Mouse (Mus musculus) midbrain, embryonic 12.5 days (tissue): ENCODE measurements at regions not wholly inside any gene's neighbourhood (a gene's known extent, or its start where the extent isn't known, plus 50 kb on each side); places are given as distances from the start of the nearest gene placed in this dataset.

ENCODE experiments used
- ATAC-seq: fragments of 200-750 bp; cut with Nextera tagmentation; 2 replicates; pipeline ENCODE4 v1.8.0; 2017; ENCODE audit warnings: low read depth, moderate TSS enrichment, moderate library complexity; ENCODE audit not compliant: low FRiP score
- H3K27ac ChIP-seq: fragments of 300-500 bp; sonication (generic); replicated peaks from 2 replicates; pipeline ENCODE4 v1.5.1; 2016; ENCODE audit warnings: mild to moderate bottlenecking
- H3K27me3 ChIP-seq: fragments of 300-500 bp; sonication (generic); 2 replicates; pipeline ENCODE4 v1.6.1; 2016; ENCODE audit warnings: mild to moderate bottlenecking
- H3K36me3 ChIP-seq: fragments of 300-500 bp; sonication (generic); 2 replicates; pipeline ENCODE4 v1.6.1; 2016
- H3K4me1 ChIP-seq: fragments of 300-500 bp; sonication (generic); 2 replicates; pipeline ENCODE4 v1.6.1; 2016
- H3K4me2 ChIP-seq: fragments of 300-500 bp; sonication (generic); replicated peaks from 2 replicates; pipeline ENCODE4 v1.6.1; 2016; ENCODE audit warnings: mild to moderate bottlenecking, moderate library complexity
- H3K4me3 ChIP-seq: fragments of 300-500 bp; sonication (generic); 2 replicates; pipeline ENCODE4 v1.5.1; 2016; ENCODE audit warnings: mild to moderate bottlenecking
- H3K9ac ChIP-seq: fragments of 300-500 bp; sonication (generic); replicated peaks from 2 replicates; pipeline ENCODE4 v1.6.1; 2016; ENCODE audit warnings: mild to moderate bottlenecking, moderate library complexity
- H3K9me3 ChIP-seq: fragments of 300-500 bp; sonication (generic); 2 replicates; pipeline ENCODE4 v1.6.1; 2016; ENCODE audit warnings: mild to moderate bottlenecking
- WGBS: fragments of 180-500 bp; shearing (Covaris S2); methylation state at CpG from one replicate; pipeline ENCODE4 v1.1.7; 2016; 5-methylcytosine and 5-hydroxymethylcytosine counted together

- Histone ChIP-seq H3K9ac (no peak overlapping the region), H3K27me3 (no peaks in the 10 kb centered on the region), H3K4me1 (no peaks in the 10 kb centered on the region), H3K9me3 (no peaks in the 10 kb centered on the region), H3K36me3 (no peaks in the 10 kb centered on the region), H3K27ac (no peak overlapping the region), H3K4me3 (no peak overlapping the region), H3K4me2 (no peak overlapping the region)
- peak; percentile 83 for ATAC-seq
- 55% methylated on average over 8 of the region's 8 CpGs for WGBS
These were observed 394.8 kb downstream of the Lrriq3 start for GRCm38 (mm10) chr3:155487877-155488537.

- Histone ChIP-seq H3K27ac (no peak overlapping the region), H3K4me2 (no peak overlapping the region), H3K36me3 (no peaks in the 10 kb centered on the region), H3K9ac (no peak overlapping the region), H3K9me3 (no peaks in the 10 kb centered on the region), H3K4me1 (no peaks in the 10 kb centered on the region), H3K27me3 (no peaks in the 10 kb centered on the region), H3K4me3 (no peak overlapping the region)
- no peak for ATAC-seq
- WGBS, result 73% methylated on average over 1 of the region's 1 CpGs
These were observed 397.4 kb downstream of the Lrriq3 start for GRCm38 (mm10) chr3:155490670-155491069.

- no peak for ATAC-seq
- Histone ChIP-seq H3K9ac (no peak overlapping the region), H3K27ac (no peak overlapping the region), H3K27me3 (no peaks in the 10 kb centered on the region), H3K36me3 (no peaks in the 10 kb centered on the region), H3K4me3 (no peak overlapping the region), H3K4me2 (no peak overlapping the region), H3K4me1 (no peaks in the 10 kb centered on the region), H3K9me3 (no peaks in the 10 kb centered on the region)
- 100% methylated on average over 1 of the region's 1 CpGs for WGBS
These were observed 417.1 kb downstream of the Lrriq3 start for GRCm38 (mm10) chr3:155510161-155510857.

GRCm38 (mm10) chr3:155513885-155514284 lies 420.7 kb downstream of the Lrriq3 start:
- Histone ChIP-seq H3K36me3 (no peaks in the 10 kb centered on the region), H3K9me3 (no peaks in the 10 kb centered on the region), H3K4me3 (no peak overlapping the region), H3K4me1 (no peaks in the 10 kb centered on the region), H3K27ac (no peak overlapping the region), H3K9ac (no peak overlapping the region), H3K27me3 (no peaks in the 10 kb centered on the region), H3K4me2 (no peak overlapping the region)
- peak; percentile 60; the same call in 1 of the 2 replicates for ATAC-seq
- 83% methylated on average over 2 of the region's 2 CpGs for WGBS

- H3K4me3 ChIP-seq, result no peak overlapping the region
- H3K27ac ChIP-seq, result no peak overlapping the region
- no peak overlapping the region for H3K4me2 ChIP-seq
- WGBS, result 81% methylated on average over 3 of the region's 3 CpGs
- ATAC-seq, result no peak
- H3K9ac ChIP-seq, result no peak overlapping the region
- no peaks in the 10 kb centered on the region for H3K9me3 ChIP-seq
- H3K27me3 ChIP-seq, result no peaks in the 10 kb centered on the region
- no peaks in the 10 kb centered on the region for H3K36me3 ChIP-seq
- H3K4me1 ChIP-seq, result no peaks in the 10 kb centered on the region
These were observed 436.1 kb downstream of the Lrriq3 start for GRCm38 (mm10) chr3:155529312-155529711.

GRCm38 (mm10) chr3:155530811-155531210 lies 437.6 kb downstream of the Lrriq3 start:
- Histone ChIP-seq H3K4me2 (no peak overlapping the region), H3K27ac (no peak overlapping the region), H3K4me3 (no peak overlapping the region), H3K27me3 (no peaks in the 10 kb centered on the region), H3K4me1 (no peaks in the 10 kb centered on the region), H3K9me3 (no peaks in the 10 kb centered on the region), H3K9ac (no peak overlapping the region), H3K36me3 (no peaks in the 10 kb centered on the region)
- ATAC-seq, result no peak

- H3K4me3 ChIP-seq, result no peak overlapping the region
- no peaks in the 10 kb centered on the region for H3K9me3 ChIP-seq
- WGBS, result 75% methylated on average over 4 of the region's 4 CpGs
- H3K27me3 ChIP-seq, result no peaks in the 10 kb centered on the region
- H3K27ac ChIP-seq, result no peak overlapping the region
- ATAC-seq, result no peak
- no peak overlapping the region for H3K4me2 ChIP-seq
- no peaks in the 10 kb centered on the region for H3K36me3 ChIP-seq
- no peak overlapping the region for H3K9ac ChIP-seq
- no peaks in the 10 kb centered on the region for H3K4me1 ChIP-seq
These were observed 438.8 kb downstream of the Lrriq3 start for GRCm38 (mm10) chr3:155532075-155532474.

- H3K4me3 ChIP-seq, result no peak overlapping the region
- H3K27ac ChIP-seq, result no peak overlapping the region
- no peaks in the 10 kb centered on the region for H3K9me3 ChIP-seq
- H3K4me2 ChIP-seq, result no peak overlapping the region
- no peak overlapping the region for H3K9ac ChIP-seq
- H3K4me1 ChIP-seq, result no peaks in the 10 kb centered on the region
- no peaks in the 10 kb centered on the region for H3K36me3 ChIP-seq
- WGBS, result 84% methylated on average over 6 of the region's 6 CpGs
- no peaks in the 10 kb centered on the region for H3K27me3 ChIP-seq
- no peak for ATAC-seq
These were observed 455.0 kb downstream of the Lrriq3 start for GRCm38 (mm10) chr3:155548204-155548603.

GRCm38 (mm10) chr3:155577111-155577510 lies 483.9 kb downstream of the Lrriq3 start:
- Histone ChIP-seq H3K9ac (no peak overlapping the region), H3K4me2 (no peak overlapping the region), H3K27me3 (no peaks in the 10 kb centered on the region), H3K4me3 (no peak overlapping the region), H3K9me3 (no peaks in the 10 kb centered on the region), H3K27ac (no peak overlapping the region), H3K36me3 (no peaks in the 10 kb centered on the region), H3K4me1 (peaks cover 7% of the 10 kb centered on the region)
- WGBS, result 28% methylated on average over 2 of the region's 2 CpGs
- peak; percentile 80 for ATAC-seq

GRCm38 (mm10) chr3:155604001-155604400 lies 510.8 kb downstream of the Lrriq3 start:
- WGBS, result 71% methylated on average over 1 of the region's 1 CpGs

More at GRCm38 (mm10) chr3:155604001-155604400, 510.8 kb downstream of the Lrriq3 start:
- no peak overlapping the region for H3K9ac ChIP-seq
- ATAC-seq, result no peak
- H3K4me2 ChIP-seq, result no peak overlapping the region
- no peaks in the 10 kb centered on the region for H3K4me1 ChIP-seq
- no peaks in the 10 kb centered on the region for H3K9me3 ChIP-seq
- H3K4me3 ChIP-seq, result no peak overlapping the region
- no peaks in the 10 kb centered on the region for H3K27me3 ChIP-seq
- no peaks in the 10 kb centered on the region for H3K36me3 ChIP-seq
- H3K27ac ChIP-seq, result no peak overlapping the region
